30 mouse cellular contexts compared by ENCODE assay signal in the genomic region with DNA sequence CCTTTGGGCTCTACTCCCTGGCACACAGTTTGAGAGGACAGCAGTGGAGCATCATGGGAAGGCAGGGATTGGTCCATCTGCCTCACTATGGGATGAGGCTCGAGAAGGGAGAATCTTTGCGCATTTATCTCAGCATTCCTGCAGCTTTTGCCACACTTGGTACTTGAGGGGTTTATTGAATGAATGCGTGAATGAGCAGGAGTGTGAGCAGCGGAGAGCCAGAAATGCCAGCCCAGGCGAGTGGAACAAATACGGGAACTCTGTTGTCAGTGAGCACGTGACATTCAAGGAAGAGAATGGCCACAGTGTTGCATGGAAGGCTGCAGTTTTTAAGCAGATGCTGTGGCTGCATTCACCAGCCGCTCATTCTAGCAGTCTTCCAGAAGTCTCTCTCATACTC. TPM values are rescaled to one million over a fixed set of nuclear protein-coding genes. Genes with fewer than 3 reads are reported as not detected.
DNase-seq lines count a peak whose midpoint lies in the region; ATAC-seq lines count a peak whose summit lies in the region.
"Had no signal": no experiment of that assay in that cellular context is flagged by ENCODE, and none has a peak within 500 bp of the region (broad histone marks: within the 10 kb centered on the region; RNA-seq: fewer than 3 reads in every experiment).

No protein-coding gene starts in this region.

- H3K4me1 ChIP-seq in neural tube, embryonic 15.5 days, result no peaks in the 10 kb centered on the region
- H3K4me1 ChIP-seq: embryonic facial prominence, embryonic 15.5 days; heart, embryonic 10.5 days had no signal

- H3K9ac ChIP-seq in neural tube, embryonic 15.5 days (replicated peaks), result no peak overlapping the region
- H3K9ac ChIP-seq: embryonic facial prominence, embryonic 15.5 days; heart, embryonic 15.5 days; liver, embryonic 14.5 days had no signal

- H3K9me3 ChIP-seq in neural tube, embryonic 15.5 days (replicated peaks), result no peaks in the 10 kb centered on the region
- H3K9me3 ChIP-seq: embryonic facial prominence, embryonic 15.5 days; heart, embryonic 10.5 days; heart, embryonic 15.5 days had no signal

- no peak for DNase-seq in frontal cortex, postnatal 14 days (ENCODE audit: low spot score in 2 of 2)
- DNase-seq in neural tube, embryonic 10.5 days (ENCODE audit: extremely low spot score, low spot score), result no peak
- DNase-seq in brain, adult 2 months (ENCODE audit: low read depth, low spot score), result peak; percentile 34
- DNase-seq in adrenal gland, postnatal 36 days, result no peak
- DNase-seq in layer of hippocampus, adult 8-10 months (ENCODE audit: low spot score in 2 of 2), result no peak
- DNase-seq: adrenal gland, adult 8-10 months; cerebellum, adult 18-20 months; cerebellum, postnatal 14 days; gastrocnemius, postnatal 25 days; heart, adult 11 months; heart, postnatal 36 days; kidney, postnatal 14 days; liver; lung, adult 2 months; lung, postnatal 10 days; midbrain, embryonic 14.5 days; right cerebral cortex, postnatal 25 days; spleen, adult 18-20 months; thymus, postnatal 14 days had no signal

- 0 out of 2 replicates have a peak, but pooled peaks have one; percentile 27 for ATAC-seq in frontal cortex, adult (ENCODE audit: low TSS enrichment)
- no peak for ATAC-seq in neural tube, embryonic 15.5 days (ENCODE audit: low FRiP score)
- ATAC-seq: CD4-positive, CD25-positive, alpha-beta regulatory T cell, adult 4 months; intestine, embryonic 16.5 days had no signal

- H3K4me2 ChIP-seq in neural tube, embryonic 15.5 days, result peak overlapping the region; percentile 13; the same call in 1 of the 2 replicates
- H3K4me2 ChIP-seq: embryonic facial prominence, embryonic 15.5 days; heart, embryonic 15.5 days had no signal

- no peaks in the 10 kb centered on the region for H3K27me3 ChIP-seq in neural tube, embryonic 15.5 days (replicated peaks)
- H3K27me3 ChIP-seq: embryonic facial prominence, embryonic 15.5 days; heart, embryonic 15.5 days had no signal

- no peak overlapping the region for H3K4me3 ChIP-seq in neural tube, embryonic 15.5 days (replicated peaks)
- H3K4me3 ChIP-seq: embryonic facial prominence, embryonic 10.5 days; embryonic facial prominence, embryonic 15.5 days; heart, embryonic 10.5 days; heart, embryonic 15.5 days had no signal

- no peak overlapping the region for H3K27ac ChIP-seq in neural tube, embryonic 15.5 days (replicated peaks)
- H3K27ac ChIP-seq: embryonic facial prominence, embryonic 10.5 days; embryonic facial prominence, embryonic 15.5 days; heart, embryonic 10.5 days; heart, embryonic 15.5 days; liver, embryonic 14.5 days; macrophage had no signal

- WGBS in neural tube, embryonic 15.5 days, result 73% methylated on average over 8 of the region's 8 CpGs

- no peaks in the 10 kb centered on the region for H3K36me3 ChIP-seq in neural tube, embryonic 15.5 days
- H3K36me3 ChIP-seq: embryonic facial prominence, embryonic 10.5 days; embryonic facial prominence, embryonic 15.5 days; heart, embryonic 10.5 days; heart, embryonic 15.5 days had no signal

RNA-seq across cellular contexts. Expression of gene Itpripl2, which starts 10.6 kb away (rescaled TPM):
- polyA plus RNA-seq in neural tube, embryonic 15.5 days (2015; fragmentation: Nextera tagmentation; extraction: Ambion mirVana), result 1.2 and 1.5 TPM in 2 replicates
- 10 to 100 TPM; 14.7 to 18.3 TPM for total RNA-seq in adrenal gland, postnatal 36 days (2021)
- 1 to 10 TPM; 3.4 to 7.7 (median 4.9) TPM for total RNA-seq in layer of hippocampus, adult 8-10 months (2022)

RNA-seq across cellular contexts. Expression of gene Coq7, which starts 30.8 kb away (rescaled TPM):
- polyA plus RNA-seq in neural tube, embryonic 15.5 days (2015; fragmentation: Nextera tagmentation; extraction: Ambion mirVana), result 107 and 113 TPM in 2 replicates
- 10 to 100 TPM; 38.3 to 40.2 TPM for total RNA-seq in adrenal gland, postnatal 36 days (2021)
- 10 to 100 TPM; 29.6 to 40.5 (median 37.4) TPM for total RNA-seq in layer of hippocampus, adult 8-10 months (2022)

RNA-seq across cellular contexts. Expression of gene Syt17, which starts 54.3 kb away (rescaled TPM):
- 23.7 and 24.3 TPM in 2 replicates for polyA plus RNA-seq in neural tube, embryonic 15.5 days (2015; fragmentation: Nextera tagmentation; extraction: Ambion mirVana)
- 1 to 10 TPM; 4.7 to 5.7 TPM for total RNA-seq in adrenal gland, postnatal 36 days (2021)
- 10 to 100 TPM; 61.5 to 90.0 (median 76.4) TPM for total RNA-seq in layer of hippocampus, adult 8-10 months (2022)
- total RNA-seq: megakaryocyte-erythroid progenitor cell, adult 5-6 weeks had no signal
- polyA plus RNA-seq: macrophage had no signal

Comparison
In these comparisons a context has a peak if more than half of its experiments do, and no peak if none do; other contexts are left out.
1. RNA of gene Syt17, which starts 54.3 kb away (total RNA-seq): 61.5 to 90.0 TPM in layer of hippocampus, adult 8-10 months; 4.7 to 5.7 TPM in adrenal gland, postnatal 36 days; every median in the first group is over 4 times any median in the second.